Mouse (Mus musculus) neural tube, embryonic 13.5 days (tissue): ENCODE measurements around the gene Pidd1. TPM values are rescaled to one million over a fixed set of nuclear protein-coding genes. Genes with fewer than 3 reads are reported as not detected.

Experiments used
- ATAC-seq: fragments of 200-750 bp; cut with Nextera tagmentation; 2 replicates; pipeline ENCODE4 v1.8.0; 2017; ENCODE audit warnings: low read depth, mild to moderate bottlenecking, moderate TSS enrichment, moderate library complexity
- H3K27ac ChIP-seq: fragments of 300-500 bp; sonication (generic); replicated peaks from 2 replicates; pipeline ENCODE4 v1.5.1; 2015; ENCODE audit warnings: moderate library complexity, mild to moderate bottlenecking, inconsistent platforms
- H3K27me3 ChIP-seq: fragments of 300-500 bp; sonication (generic); 2 replicates; pipeline ENCODE4 v1.6.1; 2015; ENCODE audit warnings: mild to moderate bottlenecking, inconsistent platforms
- H3K36me3 ChIP-seq: fragments of 300-500 bp; sonication (generic); 2 replicates; pipeline ENCODE4 v1.6.1; 2015; ENCODE audit warnings: mild to moderate bottlenecking, inconsistent platforms
- H3K4me1 ChIP-seq: fragments of 300-500 bp; sonication (generic); replicated peaks from 2 replicates; pipeline ENCODE4 v1.6.1; 2015; ENCODE audit warnings: inconsistent platforms
- H3K4me2 ChIP-seq: fragments of 300-500 bp; sonication (generic); 2 replicates; pipeline ENCODE4 v1.6.1; 2015; ENCODE audit warnings: inconsistent platforms, mild to moderate bottlenecking, moderate library complexity
- H3K4me3 ChIP-seq: fragments of 300-500 bp; sonication (generic); 2 replicates; pipeline ENCODE4 v1.5.1; 2015; ENCODE audit warnings: mild to moderate bottlenecking, inconsistent platforms
- H3K9ac ChIP-seq: fragments of 300-500 bp; sonication (generic); 2 replicates; pipeline ENCODE4 v1.6.1; 2015; ENCODE audit warnings: moderate library complexity, mild to moderate bottlenecking, inconsistent platforms
- H3K9me3 ChIP-seq: fragments of 300-500 bp; sonication (generic); 2 replicates; pipeline ENCODE4 v1.6.1; 2016; ENCODE audit warnings: inconsistent platforms
- WGBS: fragments of 180-500 bp; shearing (Covaris S2); methylation state at CpG from one replicate; pipeline ENCODE4 v1.1.7; 2015; 5-methylcytosine and 5-hydroxymethylcytosine counted together
- polyA plus RNA-seq: library from polyadenylated mRNA; unstranded; fragments of >200 nt; fragmentation: Nextera tagmentation; extraction: Ambion mirVana; gene quantifications from 2 replicates; pipeline ENCODE4 v1.2.1, GENCODE M21; 2015

The Pidd1 gene
- polyA plus RNA-seq, 1 experiment from 2014 or later: 3.9 TPM

DNA sequence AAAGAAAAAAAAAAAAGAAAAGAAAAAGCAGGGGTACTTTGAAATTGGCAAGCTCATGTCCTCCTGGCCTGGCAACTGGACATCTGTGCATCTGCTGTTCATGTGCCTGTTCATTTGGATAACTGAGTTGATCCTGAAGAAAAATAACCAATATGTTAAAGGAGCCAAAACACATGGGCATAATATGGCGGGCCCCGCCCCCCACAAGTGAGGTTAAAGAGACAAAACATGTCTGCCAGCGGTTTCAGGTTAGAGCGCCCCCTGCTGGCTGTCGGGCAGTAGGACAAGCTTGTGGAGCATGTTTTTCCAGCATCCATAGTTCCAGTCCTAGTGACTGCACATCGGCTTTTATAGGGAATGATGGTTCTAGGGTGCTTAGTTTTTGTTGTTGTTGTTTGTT, 49.1 kb downstream of the Pidd1 start:
- Histone ChIP-seq H3K36me3 (peaks cover 37% of the 10 kb centered on the region), H3K27ac (no peak overlapping the region), H3K27me3 (peaks cover 7% of the 10 kb centered on the region), H3K4me2 (no peak overlapping the region), H3K4me1 (peaks cover 17% of the 10 kb centered on the region), H3K9ac (no peak overlapping the region), H3K4me3 (no peak overlapping the region), H3K9me3 (no peaks in the 10 kb centered on the region)
- 17% methylated on average over 6 of the region's 6 CpGs for WGBS
- ATAC-seq: no peak

DNA sequence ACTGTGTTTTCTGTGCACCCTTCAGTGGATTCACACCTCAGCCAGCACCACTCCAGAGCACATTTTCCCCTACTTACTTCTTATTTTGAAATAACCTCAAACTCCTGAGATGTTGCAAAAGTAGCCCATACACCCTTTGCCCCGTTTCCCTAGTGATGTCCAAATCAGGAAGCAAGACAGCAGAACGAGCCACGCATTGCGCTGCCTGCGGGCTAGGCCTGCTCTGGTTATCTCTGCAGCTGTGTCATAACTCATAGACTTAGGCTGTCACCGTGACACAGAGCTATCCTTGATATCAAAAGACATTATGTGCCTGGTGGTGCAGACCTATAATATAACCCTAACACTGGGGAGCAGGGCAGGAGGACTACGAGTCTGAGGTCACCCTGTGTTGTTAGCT, 49.7 kb downstream of the Pidd1 start:
- ATAC-seq: no peak
- peaks cover 17% of the 10 kb centered on the region for H3K4me1 ChIP-seq
- peaks cover 11% of the 10 kb centered on the region for H3K27me3 ChIP-seq
- no peak overlapping the region for H3K9ac ChIP-seq
- no peak overlapping the region for H3K4me3 ChIP-seq
- H3K27ac ChIP-seq: no peak overlapping the region
- 79% methylated on average over 7 of the region's 7 CpGs for WGBS
- peaks cover 31% of the 10 kb centered on the region for H3K36me3 ChIP-seq
- no peaks in the 10 kb centered on the region for H3K9me3 ChIP-seq
- H3K4me2 ChIP-seq: no peak overlapping the region

DNA sequence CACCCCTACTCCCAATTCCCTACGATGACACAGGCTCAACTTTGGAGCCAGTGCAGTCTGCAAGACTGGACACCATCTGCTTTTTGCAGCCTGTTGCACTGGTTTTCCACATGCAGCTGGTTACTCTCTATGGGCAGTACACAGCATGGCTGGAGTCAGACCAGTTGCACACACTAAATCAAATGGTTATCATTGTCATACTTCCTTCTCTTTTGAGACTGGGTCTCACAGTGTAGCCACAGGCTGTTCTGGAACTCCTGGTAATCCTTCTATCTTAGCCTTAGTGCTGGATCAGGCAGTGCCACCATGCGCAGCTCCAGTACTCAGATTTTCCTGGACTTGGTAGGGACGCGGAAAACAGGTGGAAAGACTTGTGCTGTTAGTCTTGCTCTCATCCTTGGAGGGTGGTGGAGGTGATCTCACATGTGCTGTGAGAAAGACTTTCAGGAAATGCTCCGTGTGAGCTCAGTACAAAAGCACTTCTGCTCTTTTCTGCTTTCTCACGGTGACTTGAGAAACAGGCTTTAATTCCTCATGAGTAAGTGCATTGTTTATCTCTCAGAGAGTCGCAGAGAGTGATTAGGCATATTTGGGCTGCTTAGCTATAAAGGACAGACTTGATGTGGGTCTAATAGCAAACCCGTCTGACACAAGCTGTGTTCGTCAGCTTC, 51.1 kb downstream of the Pidd1 start:
- peak overlapping the region; percentile 87 for H3K27ac ChIP-seq
- ATAC-seq: no peak; the same call in 1 of the 2 replicates
- peak overlapping the region; percentile 71 for H3K4me3 ChIP-seq
- H3K4me1 ChIP-seq: peaks cover 17% of the 10 kb centered on the region
- peak overlapping the region; percentile 80 for H3K9ac ChIP-seq
- peak overlapping the region; percentile 95 for H3K4me2 ChIP-seq
- no peaks in the 10 kb centered on the region for H3K9me3 ChIP-seq
- 30% methylated on average over 9 of the region's 9 CpGs for WGBS
- H3K27me3 ChIP-seq: peaks cover 17% of the 10 kb centered on the region
- peaks cover 16% of the 10 kb centered on the region for H3K36me3 ChIP-seq

DNA sequence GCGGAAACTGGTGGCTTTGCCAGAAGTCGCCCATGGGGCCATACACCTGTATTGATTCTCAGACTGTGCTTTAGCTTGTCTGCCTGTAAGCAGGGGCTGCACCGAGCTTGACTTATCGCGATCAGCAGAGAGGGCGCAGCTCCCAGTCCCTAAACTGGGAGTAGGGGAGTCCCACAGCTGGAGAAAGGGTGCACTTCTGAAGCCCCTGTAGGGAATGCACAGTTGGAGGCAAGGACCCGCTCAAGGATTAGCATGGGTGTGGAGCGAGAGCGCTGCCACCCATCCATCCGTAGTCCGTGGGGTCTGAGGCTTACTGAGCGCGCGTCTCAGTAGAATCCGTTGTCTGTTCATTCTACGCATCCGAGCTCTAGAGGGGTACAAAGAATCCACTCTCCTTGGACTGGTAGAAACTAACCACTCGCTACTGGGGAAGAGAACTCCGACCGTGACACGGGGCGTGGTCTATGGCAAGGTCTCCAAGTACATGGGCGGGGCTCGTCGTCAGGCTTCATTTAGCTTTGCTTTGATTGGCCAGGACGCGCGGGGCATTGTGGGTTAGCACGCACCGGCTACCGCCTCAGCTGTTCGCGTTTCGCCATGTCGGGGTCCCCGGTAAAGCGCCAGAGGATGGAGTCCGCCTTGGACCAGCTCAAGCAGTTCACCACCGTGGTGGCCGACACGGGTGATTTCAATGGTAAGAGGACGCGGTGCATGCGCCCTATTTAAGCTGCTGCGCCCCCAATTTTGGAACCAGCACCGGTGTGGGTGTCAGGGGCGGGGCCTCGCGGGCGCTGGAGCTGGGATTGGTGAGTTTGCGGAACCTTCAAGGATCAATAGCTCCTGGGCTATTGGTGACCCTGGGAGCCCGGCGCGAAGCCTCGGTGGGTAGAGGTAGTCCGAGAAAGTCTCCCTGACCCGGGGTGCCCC, 51.9 kb downstream of the Pidd1 start, which contains the start of gene Taldo1:
Gene Taldo1 (plus strand): TSS at position 575 of the 927 bp plus-strand sequence.
- peak within 1 kb of the TSS; percentile 71 for H3K4me3 ChIP-seq
- H3K9me3 ChIP-seq: no peaks in the 10 kb centered on the region
- peak within 1 kb of the TSS; percentile 80 for H3K9ac ChIP-seq
- ATAC-seq: peak; percentile 92
- H3K27me3 ChIP-seq: peaks cover 17% of the 10 kb centered on the region
- H3K36me3 ChIP-seq: peaks cover 11% of the 10 kb centered on the region
- peaks cover 17% of the 10 kb centered on the region for H3K4me1 ChIP-seq
- peak within 1 kb of the TSS; percentile 87 for H3K27ac ChIP-seq
- peak within 1 kb of the TSS; percentile 95 for H3K4me2 ChIP-seq
- WGBS: under 1% methylated on average over 57 of the region's 57 CpGs

DNA sequence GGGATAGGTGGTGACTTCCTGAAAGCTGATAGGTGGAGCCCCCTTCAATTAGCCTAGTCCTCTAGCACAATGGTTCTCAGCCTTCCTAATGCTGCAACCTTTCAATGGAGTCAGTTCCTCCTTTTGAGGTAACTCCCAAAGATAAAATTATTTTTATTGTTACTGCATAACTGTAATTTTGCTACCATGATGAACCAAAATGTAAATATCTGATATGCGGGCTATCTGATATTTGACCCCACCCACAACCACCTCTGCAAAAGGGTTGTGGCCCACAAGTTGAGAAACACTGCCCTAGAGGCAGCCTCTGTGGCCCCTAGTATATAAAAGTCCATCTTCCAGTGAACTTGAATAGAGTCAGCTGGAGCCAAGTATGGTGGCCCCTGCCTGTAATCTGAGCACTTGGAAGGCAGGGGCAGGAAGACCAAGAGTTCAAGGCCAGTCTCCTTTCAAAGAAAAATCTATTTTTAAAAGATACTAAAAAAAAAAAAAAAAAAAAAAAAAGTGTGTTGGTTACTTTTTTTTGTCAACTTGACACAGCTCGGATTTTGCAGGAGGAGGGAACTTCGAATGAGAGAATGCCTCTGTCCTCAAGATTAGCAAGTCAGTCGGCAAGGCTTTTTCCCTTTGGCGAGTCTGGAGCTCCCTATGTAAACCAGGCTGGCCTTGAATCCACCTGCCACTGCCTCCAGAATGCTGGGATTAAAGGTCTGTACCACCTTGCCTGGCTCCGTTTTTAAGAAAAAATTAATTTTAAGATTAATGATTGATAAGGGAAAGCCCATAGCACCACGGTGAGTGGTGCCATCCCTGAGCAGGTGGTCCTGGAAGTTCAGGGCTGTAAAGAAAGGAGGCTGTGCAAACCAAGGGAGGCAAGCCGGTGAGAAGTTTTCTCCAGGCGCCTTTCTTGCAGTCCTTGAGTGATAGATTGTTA, 53.2 kb downstream of the Pidd1 start:
- Histone ChIP-seq H3K4me2 (peak overlapping the region; percentile 95), H3K27ac (no peak overlapping the region), H3K4me3 (no peak overlapping the region), H3K9me3 (no peaks in the 10 kb centered on the region), H3K27me3 (peaks cover 17% of the 10 kb centered on the region), H3K4me1 (peaks cover 17% of the 10 kb centered on the region), H3K36me3 (no peaks in the 10 kb centered on the region), H3K9ac (no peak overlapping the region)
- WGBS: 57% methylated on average over 9 of the region's 9 CpGs
- no peak for ATAC-seq

DNA sequence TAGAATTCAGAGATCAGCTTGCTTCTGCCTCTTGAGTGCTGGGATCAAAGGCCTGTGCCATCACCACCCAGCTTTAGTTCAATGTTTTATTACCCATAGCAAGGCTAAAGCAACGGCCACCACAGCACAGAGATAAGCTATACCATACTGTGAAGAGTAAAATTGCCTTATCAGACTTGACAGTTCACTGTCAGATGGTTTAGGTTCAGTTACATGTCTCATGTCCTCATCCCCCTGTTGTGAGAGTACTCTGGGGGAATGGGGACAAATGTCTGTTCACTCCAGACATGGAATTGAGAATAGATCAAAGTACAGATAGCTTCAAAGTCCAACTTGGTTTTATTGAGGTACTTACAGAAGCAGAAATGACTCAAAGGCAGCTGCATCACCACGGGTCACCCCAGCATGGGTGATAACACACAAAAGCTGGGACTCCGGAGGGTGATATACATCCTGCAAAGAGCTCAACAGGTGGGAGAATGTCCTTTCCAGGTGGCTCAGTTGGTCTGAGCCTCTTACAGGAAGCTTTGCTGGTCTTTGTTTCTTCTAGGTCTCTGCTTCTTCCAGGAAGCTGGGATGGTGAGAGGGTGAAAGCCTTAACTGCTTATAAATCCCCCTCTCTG, 55.2 kb downstream of the Pidd1 start:
- H3K9ac ChIP-seq: no peak overlapping the region
- no peak overlapping the region for H3K27ac ChIP-seq
- H3K4me1 ChIP-seq: peaks cover 17% of the 10 kb centered on the region
- no peak for ATAC-seq
- H3K9me3 ChIP-seq: no peaks in the 10 kb centered on the region
- peaks cover 17% of the 10 kb centered on the region for H3K27me3 ChIP-seq
- WGBS: 30% methylated on average over 3 of the region's 3 CpGs
- no peak overlapping the region for H3K4me2 ChIP-seq
- H3K36me3 ChIP-seq: no peaks in the 10 kb centered on the region
- H3K4me3 ChIP-seq: no peak overlapping the region

Other genes with a start within 250 kb of the Pidd1 start
- gene Lrrc56, start 249.9 kb downstream of the Pidd1 start, polyA plus RNA-seq: 7.6 and 9.0 TPM in 2 replicates
- gene Lmntd2, start 229.9 kb downstream of the Pidd1 start, polyA plus RNA-seq: 1.3 and 1.5 TPM in 2 replicates
- 29.8 and 31.7 TPM in 2 replicates for gene Rassf7, start 228.2 kb downstream of the Pidd1 start, polyA plus RNA-seq
- gene Phrf1, start 215.2 kb downstream of the Pidd1 start, polyA plus RNA-seq: 71.4 and 74.1 TPM in 2 replicates
- 1.0 and 1.4 TPM in 2 replicates for gene Irf7, start 177.5 kb downstream of the Pidd1 start, polyA plus RNA-seq
- not detected in 2 replicates for gene Cdhr5, start 167.2 kb downstream of the Pidd1 start, polyA plus RNA-seq
- gene Sct, start 164.9 kb downstream of the Pidd1 start, polyA plus RNA-seq: 3.3 and 5.8 TPM in 2 replicates
- 0.54 and 1.3 TPM in 2 replicates for gene Drd4, start 152.0 kb downstream of the Pidd1 start, polyA plus RNA-seq
- gene Deaf1, start 116.3 kb downstream of the Pidd1 start, polyA plus RNA-seq: 150 and 156 TPM in 2 replicates
- 58.7 and 60.8 TPM in 2 replicates for gene Tmem80, start 116.3 kb downstream of the Pidd1 start, polyA plus RNA-seq
- gene Eps8l2, start 105.1 kb downstream of the Pidd1 start, polyA plus RNA-seq: 0.43 and 0.76 TPM in 2 replicates
- 328 and 340 TPM in 2 replicates for gene Taldo1, start 51.8 kb downstream of the Pidd1 start, polyA plus RNA-seq
- 47.0 and 51.4 TPM in 2 replicates for gene Gatd1, start 29.9 kb downstream of the Pidd1 start, polyA plus RNA-seq
- gene Cend1, start 14.5 kb downstream of the Pidd1 start, polyA plus RNA-seq: 94.3 and 111 TPM in 2 replicates
- gene Slc25a22, start 6.1 kb downstream of the Pidd1 start, polyA plus RNA-seq: 59.6 and 66.7 TPM in 2 replicates
- 769 and 771 TPM in 2 replicates for gene Rplp2, start 3.3 kb upstream of the Pidd1 start, polyA plus RNA-seq
- gene Pnpla2, start 11.2 kb upstream of the Pidd1 start, polyA plus RNA-seq: 17.1 and 17.6 TPM in 2 replicates
- 5.3 and 9.8 TPM in 2 replicates for gene Cracr2b, start 17.1 kb upstream of the Pidd1 start, polyA plus RNA-seq
- gene Cd151, start 23.4 kb upstream of the Pidd1 start, polyA plus RNA-seq: 19.1 and 22.7 TPM in 2 replicates
- gene Polr2l, start 31.1 kb upstream of the Pidd1 start, polyA plus RNA-seq: 79.3 and 85.0 TPM in 2 replicates
- 54.3 and 57.1 TPM in 2 replicates for gene Tspan4, start 31.2 kb upstream of the Pidd1 start, polyA plus RNA-seq
- 36.9 and 38.6 TPM in 2 replicates for gene Chid1, start 95.8 kb upstream of the Pidd1 start, polyA plus RNA-seq
- gene Ap2a2, start 118.1 kb upstream of the Pidd1 start, polyA plus RNA-seq: 109 and 117 TPM in 2 replicates
- 0.17 and 0.20 TPM in 2 replicates for gene Muc6, start 211.3 kb upstream of the Pidd1 start, polyA plus RNA-seq
- gene Muc2, start 246.3 kb upstream of the Pidd1 start, polyA plus RNA-seq: 0.37 and 0.81 TPM in 2 replicates